ENCODE assay signal across 8 mouse cellular contexts in the genomic region with DNA sequence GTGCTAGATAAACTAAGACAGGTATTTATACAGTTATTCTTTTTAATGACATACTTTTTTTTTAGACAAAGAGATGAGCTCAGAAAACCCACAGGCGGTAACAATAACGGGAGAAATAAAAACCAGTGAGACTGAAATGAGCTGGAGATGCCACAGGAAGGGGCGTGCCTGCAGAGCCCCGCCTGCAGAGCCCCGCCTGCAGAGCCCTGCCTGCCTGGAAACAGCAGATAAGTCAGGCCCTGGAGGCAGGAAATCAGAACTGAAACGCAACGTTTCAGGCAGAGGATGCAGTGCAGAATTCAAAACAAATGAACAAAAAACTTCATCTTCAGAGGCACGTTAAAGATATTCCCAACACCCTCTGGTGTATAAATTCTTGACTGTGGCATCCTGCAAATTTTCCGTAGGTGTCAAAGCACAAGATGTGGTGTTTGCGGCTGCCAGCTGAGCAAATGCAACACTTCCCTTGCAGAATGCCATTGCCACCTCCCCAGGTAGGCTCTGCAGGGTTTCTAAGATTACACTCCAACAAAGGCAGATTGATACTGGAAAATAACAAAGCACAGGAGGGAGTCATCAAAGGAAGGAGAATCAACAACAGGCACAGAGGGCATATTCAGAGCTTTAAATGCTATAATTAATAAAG.
DNase-seq lines count a peak whose midpoint lies in the region; ATAC-seq and TF ChIP-seq lines count a peak whose summit lies in the region.

No protein-coding gene starts in this region.

- no peaks in the 10 kb centered on the region for H3K79me2 ChIP-seq in MEL (ENCODE audit: control insufficient read depth, insufficient read depth, low read length, poor library complexity)

- no peaks in the 10 kb centered on the region for H3K9me3 ChIP-seq in intestine, embryonic 14.5 days (ENCODE audit: control insufficient read depth, low read length)
- no peaks in the 10 kb centered on the region for H3K9me3 ChIP-seq in intestine, postnatal 0 days (ENCODE audit: control insufficient read depth)
- H3K9me3 ChIP-seq in MEL (replicated peaks; ENCODE audit: insufficient read depth, low read length): no peaks in the 10 kb centered on the region
- H3K9me3 ChIP-seq in forebrain, postnatal 0 days (ENCODE audit: low read length): no peaks in the 10 kb centered on the region
- no peaks in the 10 kb centered on the region for H3K9me3 ChIP-seq in liver, embryonic 11.5 days (ENCODE audit: control insufficient read depth, low read length)

- no peaks in the 10 kb centered on the region for H3K4me1 ChIP-seq in intestine, embryonic 14.5 days (replicated peaks; ENCODE audit: control insufficient read depth, insufficient read depth, low read length)
- no peaks in the 10 kb centered on the region for H3K4me1 ChIP-seq in intestine, postnatal 0 days (replicated peaks; ENCODE audit: control insufficient read depth, insufficient read depth, low read length)
- H3K4me1 ChIP-seq in MEL (ENCODE audit: control insufficient read depth in 1 of 2, insufficient read depth in 2 of 2, low read length in 2 of 2): 0 out of 4 replicates have a peak, but pooled peaks cover 0 to 4% of the 10 kb centered on the region in 2 experiments
- H3K4me1 ChIP-seq in forebrain, postnatal 0 days (ENCODE audit: insufficient read depth): no peaks in the 10 kb centered on the region
- H3K4me1 ChIP-seq in liver, embryonic 11.5 days (replicated peaks; ENCODE audit: control insufficient read depth, insufficient read depth, low read length): peaks cover 6% of the 10 kb centered on the region

- no peaks in the 10 kb centered on the region for H3K36me3 ChIP-seq in intestine, embryonic 14.5 days (ENCODE audit: control insufficient read depth, insufficient read depth, low read length)
- no peaks in the 10 kb centered on the region for H3K36me3 ChIP-seq in intestine, postnatal 0 days (ENCODE audit: control insufficient read depth, insufficient read depth)
- peaks cover 0 to 2% of the 10 kb centered on the region in 2 experiments; a peak in 1 of 4 replicates for H3K36me3 ChIP-seq in MEL (ENCODE audit: control insufficient read depth in 1 of 2, insufficient read depth in 2 of 2, low read length in 2 of 2)
- H3K36me3 ChIP-seq in forebrain, postnatal 0 days (ENCODE audit: insufficient read depth): no peaks in the 10 kb centered on the region
- H3K36me3 ChIP-seq in liver, embryonic 11.5 days (ENCODE audit: control insufficient read depth, insufficient read depth, low read length): no peaks in the 10 kb centered on the region
- no peaks in the 10 kb centered on the region for H3K36me3 ChIP-seq in splenic B cell, adult 2 months (ENCODE audit: control insufficient read depth, insufficient read depth, low read length, poor library complexity, severe bottlenecking)

- DNase-seq in intestine, embryonic 14.5 days (ENCODE audit: low spot score): no peak
- peak; percentile 76 for DNase-seq in MEL (ENCODE audit: low read depth, low spot score)
- no peak for DNase-seq in forebrain, postnatal 0 days
- peak; percentile 55 for DNase-seq in liver, embryonic 11.5 days (ENCODE audit: low spot score)
- peak; percentile 36 for DNase-seq in splenic B cell, adult 2 months (ENCODE audit: low read depth, low spot score)
- DNase-seq in cerebellum, postnatal 36 days: no peak
- no peak for DNase-seq in ovary, adult 18-20 months (ENCODE audit: low spot score)

- H3K4me2 ChIP-seq in intestine, embryonic 14.5 days (ENCODE audit: low read length): 0 out of 2 replicates have a peak overlapping the region, but pooled peaks have one; percentile 21
- no peak overlapping the region for H3K4me2 ChIP-seq in intestine, postnatal 0 days (replicated peaks; ENCODE audit: low read depth)
- H3K4me2 ChIP-seq in forebrain, postnatal 0 days (ENCODE audit: low read depth): no peak overlapping the region
- H3K4me2 ChIP-seq in liver, embryonic 11.5 days: peak overlapping the region; percentile 45

- peak; percentile 27 to 51; a peak in 3 of 4 replicates for TF ChIP-seq EP300 in MEL (IDR thresholded peaks at IDR 0.05; ENCODE audit: low read depth in 1 of 2, low read length in 2 of 2)

- TF ChIP-seq RAD21 in MEL (IDR thresholded peaks at IDR 0.05; ENCODE audit: low read depth, low read length): no peak

- WGBS in intestine, embryonic 14.5 days: 9% methylated on average over 10 of the region's 10 CpGs
- WGBS in intestine, postnatal 0 days: 11% methylated on average over 10 of the region's 10 CpGs
- 18% methylated on average over 10 of the region's 10 CpGs for WGBS in forebrain, postnatal 0 days
- 9% methylated on average over 10 of the region's 10 CpGs for WGBS in liver, embryonic 11.5 days

- H3K27ac ChIP-seq in intestine, embryonic 14.5 days (ENCODE audit: low read depth): no peak overlapping the region
- H3K27ac ChIP-seq in intestine, postnatal 0 days (ENCODE audit: low read depth, low read length): no peak overlapping the region
- no peak overlapping the region for H3K27ac ChIP-seq in MEL (ENCODE audit: control insufficient read depth, low read depth, low read length)
- H3K27ac ChIP-seq in forebrain, postnatal 0 days (ENCODE audit: low read depth, low read length): no peak overlapping the region
- H3K27ac ChIP-seq in liver, embryonic 11.5 days (ENCODE audit: low read depth, low read length): no peak overlapping the region

- H3K4me3 ChIP-seq in intestine, embryonic 14.5 days (ENCODE audit: low read depth, low read length): no peak overlapping the region
- H3K4me3 ChIP-seq in intestine, postnatal 0 days (ENCODE audit: low read depth, low read length): no peak overlapping the region
- no peak overlapping the region for H3K4me3 ChIP-seq in MEL (ENCODE audit: control insufficient read depth in 1 of 2, insufficient read depth in 1 of 2, low read depth in 2 of 2, low read length in 2 of 2)
- no peak overlapping the region for H3K4me3 ChIP-seq in forebrain, postnatal 0 days (ENCODE audit: low read depth, low read length)
- H3K4me3 ChIP-seq in liver, embryonic 11.5 days (ENCODE audit: low read depth, low read length): no peak overlapping the region

- ATAC-seq in intestine, embryonic 14.5 days (replicated peaks; ENCODE audit: low FRiP score, low TSS enrichment, low read depth): no peak
- ATAC-seq in intestine, postnatal 0 days: no peak
- peak; percentile 87 for ATAC-seq in forebrain, postnatal 0 days
- peak; percentile 95 for ATAC-seq in liver, embryonic 11.5 days (replicated peaks; ENCODE audit: low FRiP score)

- no peak for TF ChIP-seq POLR2A in MEL (IDR thresholded peaks at IDR 0.05; ENCODE audit: control insufficient read depth in 1 of 2, insufficient read depth in 1 of 2, low read depth in 1 of 2, low read length in 2 of 2, poor library complexity in 1 of 2)

- H3K27me3 ChIP-seq in intestine, embryonic 14.5 days (replicated peaks; ENCODE audit: control insufficient read depth, insufficient read depth, low read length): no peaks in the 10 kb centered on the region
- no peaks in the 10 kb centered on the region for H3K27me3 ChIP-seq in intestine, postnatal 0 days (replicated peaks; ENCODE audit: control insufficient read depth, insufficient read depth, low read length)
- H3K27me3 ChIP-seq in MEL (ENCODE audit: control insufficient read depth in 1 of 2, insufficient read depth in 2 of 2, low read length in 2 of 2): peaks cover 0 to under 1% of the 10 kb centered on the region in 2 experiments; a peak in 1 of 4 replicates
- H3K27me3 ChIP-seq in forebrain, postnatal 0 days (ENCODE audit: insufficient read depth, low read length): no peaks in the 10 kb centered on the region
- H3K27me3 ChIP-seq in liver, embryonic 11.5 days (replicated peaks; ENCODE audit: control insufficient read depth, insufficient read depth, low read length): no peaks in the 10 kb centered on the region
- no peaks in the 10 kb centered on the region for H3K27me3 ChIP-seq in splenic B cell, adult 2 months (ENCODE audit: control insufficient read depth, insufficient read depth, low read length, poor library complexity, severe bottlenecking)

- TF ChIP-seq CTCF in intestine, postnatal 0 days (IDR thresholded peaks at IDR 0.05; ENCODE audit: low read depth): no peak
- no peak for TF ChIP-seq CTCF in MEL (IDR thresholded peaks at IDR 0.05 in 2 of 3, conservative IDR thresholded peaks at IDR 0.05 in 1 of 3; ENCODE audit: control insufficient read depth in 1 of 3, insufficient read depth in 1 of 3, low read depth in 2 of 3, low read length in 3 of 3, poor library complexity in 1 of 3, severe bottlenecking in 1 of 3)
- no peak for TF ChIP-seq CTCF in forebrain, postnatal 0 days (IDR thresholded peaks at IDR 0.05; ENCODE audit: low read depth)

- no peak overlapping the region for H3K9ac ChIP-seq in intestine, embryonic 14.5 days (ENCODE audit: low read length)
- no peak overlapping the region for H3K9ac ChIP-seq in intestine, postnatal 0 days (ENCODE audit: low read depth, low read length)
- no peak overlapping the region for H3K9ac ChIP-seq in MEL (ENCODE audit: control insufficient read depth, low read depth, low read length, poor library complexity, severe bottlenecking)
- no peak overlapping the region for H3K9ac ChIP-seq in forebrain, postnatal 0 days
- no peak overlapping the region for H3K9ac ChIP-seq in liver, embryonic 11.5 days (ENCODE audit: low read depth, low read length)

TF ChIP-seq in MEL, 35 proteins besides CTCF, POLR2A, EP300 and RAD21:
- TF ChIP-seq GATA1 (IDR thresholded peaks at IDR 0.05; ENCODE audit: low read depth, low read length) (peak; percentile 12; the same call in 1 of the 2 replicates), HCFC1 (IDR thresholded peaks at IDR 0.05; ENCODE audit: low read depth, low read length) (no peak), ELF1 (IDR thresholded peaks at IDR 0.05; ENCODE audit: low read depth, low read length) (no peak), TAL1 (IDR thresholded peaks at IDR 0.05; ENCODE audit: low read length) (peak; percentile 62), MAZ (IDR thresholded peaks at IDR 0.05; ENCODE audit: low read depth, low read length) (0 out of 2 replicates have a peak, but pooled peaks have one; percentile 27), TCF12 (IDR thresholded peaks at IDR 0.05; ENCODE audit: low read depth, low read length) (peak; percentile 55), RCOR1 (IDR thresholded peaks at IDR 0.05; ENCODE audit: low read depth, low read length) (0 out of 2 replicates have a peak, but pooled peaks have one; percentile 34), MEF2A (IDR thresholded peaks at IDR 0.05; ENCODE audit: extremely low read depth, insufficient replicate concordance, low read depth, low read length, poor library complexity, severe bottlenecking) (no peak)

Comparison
In these comparisons a context has a peak if more than half of its experiments do, and no peak if none do; other contexts are left out.
1. H3K4me2 ChIP-seq: peak in intestine, embryonic 14.5 days (single experiment) and liver, embryonic 11.5 days (single experiment); none in intestine, postnatal 0 days (single experiment) and forebrain, postnatal 0 days (single experiment).
2. ATAC-seq: peak in forebrain, postnatal 0 days (single experiment) and liver, embryonic 11.5 days (single experiment); none in intestine, embryonic 14.5 days (single experiment) and intestine, postnatal 0 days (single experiment).
3. DNase-seq: peak in MEL (single experiment), liver, embryonic 11.5 days (single experiment) and splenic B cell, adult 2 months (single experiment); none in intestine, embryonic 14.5 days (single experiment), forebrain, postnatal 0 days (single experiment), cerebellum, postnatal 36 days (0 of 2) and ovary, adult 18-20 months (single experiment).